Mouse (Mus musculus): ENCODE data around the gene Nicn1. TPM values are rescaled to one million over a fixed set of nuclear protein-coding genes. Genes with fewer than 3 reads are reported as not detected.
A peak's percentile ranks its signal among the peaks of the same experiment; 100 is the strongest.

The Nicn1 gene
- total RNA-seq (2012; rRNA removed) (9.3 and 12.9 TPM in 2 replicates), total RNA-seq (2014; rRNA removed) (7.4 and 8.5 TPM in 2 replicates), polyA plus RNA-seq (2012; ENCODE audit: insufficient read length, low read depth) (9.5 and 9.7 TPM in 2 replicates)

DNA sequence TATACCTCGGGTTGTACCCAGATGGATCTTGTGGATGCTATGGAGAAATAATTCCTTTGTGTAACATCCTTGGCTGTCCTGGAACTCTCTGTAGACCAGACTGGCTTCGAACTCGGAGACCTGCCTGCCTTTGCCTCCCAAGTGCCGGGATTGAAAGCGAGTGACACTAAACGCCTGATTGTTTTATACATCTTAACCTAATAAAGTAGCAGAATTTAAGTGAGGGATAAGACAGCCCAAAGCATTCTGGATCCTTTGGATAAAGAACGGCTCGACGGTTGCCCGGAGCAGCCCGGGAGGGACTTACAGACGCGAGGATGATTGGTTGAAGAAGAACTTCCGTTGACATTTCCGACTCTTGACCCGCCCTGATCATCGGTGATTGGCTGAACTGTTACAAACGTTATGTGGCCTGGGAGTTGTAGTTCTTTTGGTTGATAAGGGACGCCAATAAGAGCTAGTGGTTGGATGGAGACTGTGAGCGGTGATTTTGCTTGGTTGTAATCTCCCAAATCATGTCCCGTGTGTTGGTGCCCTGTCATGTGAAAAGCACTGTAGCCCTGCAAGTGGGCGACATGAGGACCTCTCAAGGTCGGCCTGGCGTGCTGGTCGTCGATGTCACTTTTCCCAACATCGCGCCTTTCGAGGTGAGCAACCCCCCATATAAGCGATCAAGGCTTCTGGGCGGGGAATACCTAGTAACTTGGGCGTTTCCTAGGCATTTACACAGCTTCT is at the start of gene Nicn1:
Nicn1 (plus strand) TSS at position 414 of the 735 bp plus-strand sequence.
- dilution Hi-C loops (cut with MboI; ENCODE audit: extremely low pct_ligation_motif_present, extremely low pct_unique_long_range_greater_than_20kb, low sequenced_read_pairs): no loop called here
- no peaks in the 10 kb centered on the region for H3K9me3 ChIP-seq (replicated peaks; ENCODE audit: low read length)
- peak within 1 kb of the TSS; percentile 82 for H3K9ac ChIP-seq (ENCODE audit: insufficient read depth, low read depth)
- in situ Hi-C loops (cut with MboI; ENCODE audit: low pct_ligation_motif_present, low pct_unique_long_range_greater_than_20kb, low sequenced_read_pairs): no loop called here
- TF ChIP-seq ZNF384 (IDR thresholded peaks at IDR 0.05; ENCODE audit: low read depth, low read length) (no peak), RAD21 (IDR thresholded peaks at IDR 0.05; ENCODE audit: low read depth, low read length) (no peak), ZKSCAN1 (IDR thresholded peaks at IDR 0.05; ENCODE audit: borderline replicate concordance, low read depth, low read length) (no peak), TCF12 (IDR thresholded peaks at IDR 0.05; ENCODE audit: low read depth, low read length) (peak; percentile 60), PAX5 (IDR thresholded peaks at IDR 0.05; ENCODE audit: low read length) (no peak), ETS1 (conservative IDR thresholded peaks at IDR 0.05; ENCODE audit: low read depth, low read length) (no peak), ELF1 (IDR thresholded peaks at IDR 0.05; ENCODE audit: low read depth, low read length) (peak; percentile 71), SMC3 (IDR thresholded peaks at IDR 0.05; ENCODE audit: low read depth, low read length) (no peak), USF1 (IDR thresholded peaks at IDR 0.05; ENCODE audit: low read depth, low read length) (no peak), MEF2A (IDR thresholded peaks at IDR 0.05; ENCODE audit: borderline replicate concordance, low read depth, low read length) (no peak), CHD1 (IDR thresholded peaks at IDR 0.05; ENCODE audit: low read depth, low read length) (no peak), UBTF (IDR thresholded peaks at IDR 0.05; ENCODE audit: low read depth, low read length) (no peak), KAT2A (IDR thresholded peaks at IDR 0.05; ENCODE audit: insufficient replicate concordance, low read length) (peak; percentile 96), USF2 (conservative IDR thresholded peaks at IDR 0.05; ENCODE audit: low read depth, low read length) (no peak), CTCF (conservative IDR thresholded peaks at IDR 0.05 in 1 of 2, IDR thresholded peaks at IDR 0.05 in 1 of 2; ENCODE audit: low read depth in 2 of 2, low read length in 2 of 2) (no peak), MAZ (IDR thresholded peaks at IDR 0.05; ENCODE audit: low read depth, low read length) (no peak), CHD2 (IDR thresholded peaks at IDR 0.05; ENCODE audit: low read length) (peak; percentile 90), BHLHE40 (IDR thresholded peaks at IDR 0.05; ENCODE audit: low read depth, low read length) (no peak), TBP (conservative IDR thresholded peaks at IDR 0.05; ENCODE audit: low read depth, low read length) (peak; percentile 74), E2F4 (IDR thresholded peaks at IDR 0.05; ENCODE audit: insufficient replicate concordance, low read depth, low read length) (no peak), MAFK (IDR thresholded peaks at IDR 0.05; ENCODE audit: insufficient replicate concordance, low read length) (no peak), IRF4 (IDR thresholded peaks at IDR 0.05; ENCODE audit: low read depth, low read length) (peak; percentile 40; the same call in 1 of the 2 replicates), EP300 (IDR thresholded peaks at IDR 0.05; ENCODE audit: low read length) (no peak), JUN (IDR thresholded peaks at IDR 0.05; ENCODE audit: insufficient read depth, low read depth, low read length) (no peak), RCOR1 (conservative IDR thresholded peaks at IDR 0.05; ENCODE audit: low read depth, low read length) (no peak), NELFE (IDR thresholded peaks at IDR 0.05; ENCODE audit: low read depth, low read length) (peak; percentile 50; the same call in 1 of the 2 replicates), MXI1 (IDR thresholded peaks at IDR 0.05; ENCODE audit: low read depth, low read length) (no peak), NRF1 (IDR thresholded peaks at IDR 0.05; ENCODE audit: low read depth, low read length) (peak; percentile 61), HCFC1 (IDR thresholded peaks at IDR 0.05; ENCODE audit: low read depth, low read length) (peak; percentile 99), JUND (conservative IDR thresholded peaks at IDR 0.05; ENCODE audit: low read depth, low read length) (no peak), ZC3H11A (IDR thresholded peaks at IDR 0.05; ENCODE audit: low read depth, low read length) (no peak), POLR2A (IDR thresholded peaks at IDR 0.05; ENCODE audit: low read depth, low read length) (peak; percentile 86), MAX (IDR thresholded peaks at IDR 0.05; ENCODE audit: low read length) (peak; percentile 45; the same call in 1 of the 2 replicates), ZMIZ1 (IDR thresholded peaks at IDR 0.05; ENCODE audit: low read depth, low read length) (no peak), SIN3A (IDR thresholded peaks at IDR 0.05; ENCODE audit: low read length) (peak; percentile 33; the same call in 1 of the 2 replicates), GABPA (IDR thresholded peaks at IDR 0.05; ENCODE audit: insufficient replicate concordance, low read depth, low read length) (peak; percentile 55; the same call in 1 of the 2 replicates), POLR2AphosphoS2 (IDR thresholded peaks at IDR 0.05; ENCODE audit: low read depth, low read length) (no peak), MYC (IDR thresholded peaks at IDR 0.05; ENCODE audit: low read depth, low read length) (no peak)
- no peak within 1 kb of the TSS for H3K27ac ChIP-seq (ENCODE audit: insufficient read depth, low read depth)
- peak within 1 kb of the TSS; percentile 70 to 82 (median 71) for H3K4me3 ChIP-seq (replicated peaks in 1 of 3; ENCODE audit: low read depth in 2 of 3, low read length in 2 of 3, poor library complexity in 1 of 3)
- DNase-seq (ENCODE audit: extremely low read depth): peak; percentile 97
- H3K4me2 ChIP-seq (ENCODE audit: insufficient read depth, low read depth, poor library complexity, severe bottlenecking): peak within 1 kb of the TSS; percentile 91
- H3K36me3 ChIP-seq (replicated peaks in 1 of 2; ENCODE audit: control insufficient read depth in 1 of 2, insufficient read depth in 1 of 2, low read length in 1 of 2): peaks cover 3 to 19% of the 10 kb centered on the region in 2 experiments
- H3K27me3 ChIP-seq (replicated peaks): no peaks in the 10 kb centered on the region
- peaks cover 4 to 11% of the 10 kb centered on the region in 2 experiments; a peak in 3 of 4 replicates for H3K4me1 ChIP-seq (ENCODE audit: control insufficient read depth in 1 of 2, insufficient read depth in 2 of 2)
- no peaks in the 10 kb centered on the region for H3K79me2 ChIP-seq (replicated peaks; ENCODE audit: control insufficient read depth, extremely low read depth, insufficient read depth, poor library complexity, severe bottlenecking)

Measured in CH12.LX (cell line).